Mouse (Mus musculus): ENCODE measurements around the gene Odaph.

DNA sequence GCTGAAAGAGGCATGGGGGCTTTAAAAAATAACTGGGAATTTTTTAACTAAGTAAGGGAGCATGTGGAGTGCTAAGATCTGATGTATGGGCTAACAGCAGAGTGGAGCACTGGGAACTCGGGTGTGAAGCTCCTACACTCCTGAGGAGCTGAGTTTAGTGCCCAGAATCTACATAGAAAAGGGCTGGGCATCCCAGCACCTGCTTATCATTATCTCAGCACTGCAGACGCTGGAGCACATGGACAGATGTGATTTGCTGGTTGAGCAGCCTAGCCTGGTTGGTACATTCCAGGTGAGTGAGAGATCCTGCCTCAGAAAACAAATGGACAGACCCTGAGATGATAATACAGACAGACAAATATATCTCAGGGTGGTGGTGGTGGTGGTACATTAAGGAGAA is 22.6 kb downstream of the Odaph start:
- TF ChIP-seq POLR2A (IDR thresholded peaks at IDR 0.05; ENCODE audit: low read depth, low read length): no peak
- no peak for TF ChIP-seq CTCF (IDR thresholded peaks at IDR 0.05; ENCODE audit: extremely low read depth, insufficient read depth, insufficient read length, insufficient replicate concordance)

Data from spleen, adult 2 months (tissue).